Mouse (Mus musculus) layer of hippocampus, postnatal 25 days (tissue): ENCODE measurements around the gene Pin1. TPM values are rescaled to one million over a fixed set of nuclear protein-coding genes. Genes with fewer than 3 reads are reported as not detected.

Source experiments
- DNase-seq, 2 experiments: peaks; one replicate each; pipeline ENCODE4 v3.0.0; 2022; ENCODE audit warnings: mixed read lengths in 2 of 2, low spot score in 1 of 2; ENCODE audit errors: extremely low spot score in 1 of 2
- total RNA-seq, 2 experiments: library from RNA; stranded (reverse); gene quantifications; 2 replicates each; pipeline ENCODE4 v1.2.3; 2021

The Pin1 gene
- total RNA-seq, 2 experiments from 2014 or later: 31.6 to 35.8 TPM

- DNase-seq: no peak
These were observed 42.9 kb downstream of the Pin1 start for GRCm38 (mm10) chr9:20694721-20695235.

- no peak for DNase-seq
These were observed 44.3 kb downstream of the Pin1 start for GRCm38 (mm10) chr9:20696107-20696712.

GRCm38 (mm10) chr9:20697466-20697865, 45.6 kb downstream of the Pin1 start:
- DNase-seq: no peak

- DNase-seq: no peak
These were observed 52.0 kb downstream of the Pin1 start for GRCm38 (mm10) chr9:20703832-20704380.

- no peak for DNase-seq
These were observed 53.5 kb downstream of the Pin1 start for GRCm38 (mm10) chr9:20705420-20705819.

GRCm38 (mm10) chr9:20705981-20706380, 54.1 kb downstream of the Pin1 start:
- no peak for DNase-seq

- no peak for DNase-seq
These were observed 58.6 kb downstream of the Pin1 start for GRCm38 (mm10) chr9:20710471-20710870.

- no peak for DNase-seq
These were observed 61.1 kb downstream of the Pin1 start for GRCm38 (mm10) chr9:20712934-20713477.

GRCm38 (mm10) chr9:20713478-20713987, 61.6 kb downstream of the Pin1 start:
- DNase-seq: no peak

GRCm38 (mm10) chr9:20715332-20715731, 63.4 kb downstream of the Pin1 start:
- no peak for DNase-seq

Other genes starting within 250 kb of the Pin1 start
- gene Zfp26, start 191.9 kb upstream of the Pin1 start, total RNA-seq: 10 to 100 TPM; 26.7 to 30.6 TPM
- gene Zfp426, start 159.3 kb upstream of the Pin1 start, total RNA-seq: 10 to 100 TPM; 25.5 to 32.8 TPM
- 10 to 100 TPM; 40.7 to 48.8 TPM for gene Zfp266, start 130.7 kb upstream of the Pin1 start, total RNA-seq
- gene Zfp846, start 70.8 kb upstream of the Pin1 start, total RNA-seq: 10 to 100 TPM; 20.4 to 22.1 TPM
- 100 to 1,000 TPM; 307 to 354 TPM for gene Ubl5, start 9.2 kb upstream of the Pin1 start, total RNA-seq
- 10 to 100 TPM; 14.7 to 23.3 TPM for gene Fbxl12, start 7.3 kb upstream of the Pin1 start, total RNA-seq
- gene Olfm2, start 94.3 kb downstream of the Pin1 start, total RNA-seq: 10 to 100 TPM; 52.6 to 54.3 TPM
- 1 to 10 TPM; 1.2 to 2.5 TPM for gene Col5a3, start 163.0 kb downstream of the Pin1 start, total RNA-seq
- not detected for gene Rdh8, start 166.4 kb downstream of the Pin1 start, total RNA-seq
- 10 to 100 TPM; 50.7 to 77.1 TPM for gene A230050P20Rik, start 216.5 kb downstream of the Pin1 start, total RNA-seq
- gene Angptl6, start 227.6 kb downstream of the Pin1 start, total RNA-seq: 10 to 100 TPM; 10.5 to 11.4 TPM
- gene Ppan, start 236.1 kb downstream of the Pin1 start, total RNA-seq: 10 to 100 TPM; 23.5 to 25.5 TPM
- gene Eif3g, start 246.5 kb downstream of the Pin1 start, total RNA-seq: 100 to 1,000 TPM; 118 to 122 TPM